Comparison of ENCODE assay signal across 8 mouse cellular contexts in genomic region chr19:46961652-46962051, GRCm38 (mm10). TPM values are rescaled to one million over a fixed set of nuclear protein-coding genes. Genes with fewer than 3 reads are reported as not detected.
DNase-seq lines count a peak whose midpoint lies in the region; ATAC-seq and TF ChIP-seq lines count a peak whose summit lies in the region.

No protein-coding gene starts in this region.

- peak overlapping the region; percentile 64 to 99 for H3K27ac ChIP-seq in heart, embryonic 14.5 days (replicated peaks in 1 of 2; ENCODE audit: control insufficient read depth in 1 of 2, insufficient read depth in 1 of 2, low read depth in 2 of 2, low read length in 2 of 2)
- H3K27ac ChIP-seq in liver, embryonic 13.5 days: peak overlapping the region; percentile 92
- peak overlapping the region; percentile 94 for H3K27ac ChIP-seq in stomach, embryonic 14.5 days (ENCODE audit: low read length)

- peak; percentile 32; the same call in 1 of the 2 replicates for TF ChIP-seq POLR2A in brain, embryonic 14.5 days (IDR thresholded peaks at IDR 0.05; ENCODE audit: borderline replicate concordance, extremely low read depth, insufficient read depth, insufficient read length, poor library complexity, severe bottlenecking)

- WGBS in heart, embryonic 14.5 days: 1% methylated on average over 35 of the region's 36 CpGs
- 2% methylated on average over 35 of the region's 36 CpGs for WGBS in liver, embryonic 13.5 days (ENCODE audit: insufficient replicate concordance)
- under 1% methylated on average over 34 of the region's 36 CpGs for WGBS in stomach, embryonic 14.5 days

- TF ChIP-seq CTCF in C2C12 (IDR thresholded peaks at IDR 0.05; ENCODE audit: control insufficient read depth, insufficient read depth, insufficient read length): no peak
- TF ChIP-seq CTCF in brain, embryonic 14.5 days (IDR thresholded peaks at IDR 0.05; ENCODE audit: borderline replicate concordance, extremely low read depth, insufficient read depth, insufficient read length): no peak

- H3K9ac ChIP-seq in heart, embryonic 14.5 days (ENCODE audit: low read length): peak overlapping the region; percentile 98
- peak overlapping the region; percentile 96 for H3K9ac ChIP-seq in liver, embryonic 13.5 days
- peak overlapping the region; percentile 87 for H3K9ac ChIP-seq in stomach, embryonic 14.5 days (replicated peaks; ENCODE audit: low read depth, low read length)

- H3ac ChIP-seq in C2C12 (ENCODE audit: control insufficient read depth, insufficient read length, low read depth): peak overlapping the region; percentile 91

- peaks cover 35% of the 10 kb centered on the region for H3K79me3 ChIP-seq in C2C12 (ENCODE audit: low read depth)

- peaks cover 52% of the 10 kb centered on the region for H3K79me2 ChIP-seq in C2C12 (ENCODE audit: control insufficient read depth, insufficient read depth)

- H3K4me3 ChIP-seq in C2C12 (ENCODE audit: insufficient read depth, poor library complexity, severe bottlenecking): peak overlapping the region; percentile 50
- H3K4me3 ChIP-seq in heart, embryonic 14.5 days (ENCODE audit: control insufficient read depth in 1 of 2, insufficient read depth in 1 of 2, low read depth in 1 of 2, low read length in 2 of 2): peak overlapping the region; percentile 60 to 77
- peak overlapping the region; percentile 93 for H3K4me3 ChIP-seq in liver, embryonic 13.5 days (replicated peaks)
- H3K4me3 ChIP-seq in stomach, embryonic 14.5 days (ENCODE audit: low read depth, low read length): peak overlapping the region; percentile 76

- H3K36me3 ChIP-seq in C2C12 (ENCODE audit: control insufficient read depth, insufficient read depth): no peaks in the 10 kb centered on the region
- H3K36me3 ChIP-seq in heart, embryonic 14.5 days (ENCODE audit: control insufficient read depth, insufficient read depth, low read length): 0 out of 2 replicates have a peak, but pooled peaks cover 4% of the 10 kb centered on the region
- H3K36me3 ChIP-seq in liver, embryonic 13.5 days: 0 out of 2 replicates have a peak, but pooled peaks cover 3% of the 10 kb centered on the region
- H3K36me3 ChIP-seq in stomach, embryonic 14.5 days (ENCODE audit: control insufficient read depth, insufficient read depth, low read length): no peaks in the 10 kb centered on the region

- DNase-seq in brain, embryonic 14.5 days (ENCODE audit: low read depth): peak; percentile 92
- peak; percentile 88 for DNase-seq in kidney, postnatal 14 days
- DNase-seq in liver, embryonic 13.5 days: peak; percentile 69
- peak; percentile 62 to 73 for DNase-seq in natural killer cell, adult 2 months (ENCODE audit: low spot score in 2 of 2)

- H3K27me3 ChIP-seq in C2C12 (ENCODE audit: control insufficient read depth, insufficient read depth, insufficient read length): no peaks in the 10 kb centered on the region
- H3K27me3 ChIP-seq in heart, embryonic 14.5 days (ENCODE audit: control insufficient read depth, insufficient read depth, low read length): no peaks in the 10 kb centered on the region
- H3K27me3 ChIP-seq in liver, embryonic 13.5 days: no peaks in the 10 kb centered on the region
- no peaks in the 10 kb centered on the region for H3K27me3 ChIP-seq in stomach, embryonic 14.5 days (ENCODE audit: control insufficient read depth, insufficient read depth, low read length)

- peak; percentile 67 for ATAC-seq in erythroid progenitor cell, adult 5-6 weeks (replicated peaks; ENCODE audit: low FRiP score, poor library complexity, severe bottlenecking)
- ATAC-seq in heart, embryonic 14.5 days (ENCODE audit: insufficient number of reproducible peaks, insufficient read depth, low FRiP score, low read depth): peak; percentile 86
- peak; percentile 78 for ATAC-seq in liver, embryonic 13.5 days (ENCODE audit: low read depth)
- ATAC-seq in stomach, embryonic 14.5 days (ENCODE audit: insufficient number of reproducible peaks, insufficient read depth, low FRiP score, low read depth): peak; percentile 88

- peak overlapping the region; percentile 87 for H3K4me2 ChIP-seq in heart, embryonic 14.5 days (ENCODE audit: low read length)
- peak overlapping the region; percentile 86 for H3K4me2 ChIP-seq in liver, embryonic 13.5 days
- H3K4me2 ChIP-seq in stomach, embryonic 14.5 days (replicated peaks; ENCODE audit: low read depth, low read length): peak overlapping the region; percentile 73

- H3K4me1 ChIP-seq in heart, embryonic 14.5 days (ENCODE audit: control insufficient read depth in 2 of 2, insufficient read depth in 2 of 2, low read length in 2 of 2): peaks cover 5 to 50% of the 10 kb centered on the region in 2 experiments; a peak in 3 of 4 replicates
- peaks cover 62% of the 10 kb centered on the region for H3K4me1 ChIP-seq in liver, embryonic 13.5 days (replicated peaks)
- H3K4me1 ChIP-seq in stomach, embryonic 14.5 days (ENCODE audit: control insufficient read depth, insufficient read depth, low read length): peaks cover 23% of the 10 kb centered on the region

- no peaks in the 10 kb centered on the region for H3K9me3 ChIP-seq in heart, embryonic 14.5 days (ENCODE audit: control insufficient read depth, low read length)
- no peaks in the 10 kb centered on the region for H3K9me3 ChIP-seq in liver, embryonic 13.5 days (replicated peaks)
- no peaks in the 10 kb centered on the region for H3K9me3 ChIP-seq in stomach, embryonic 14.5 days (ENCODE audit: control insufficient read depth, low read depth, low read length)

TF ChIP-seq in C2C12, 6 proteins besides CTCF, POLR2A, EP300 and RAD21:
- no peak for TF ChIP-seq USF1 (IDR thresholded peaks at IDR 0.05; ENCODE audit: low read depth)
- no peak for TF ChIP-seq MYOD1 (IDR thresholded peaks at IDR 0.05; ENCODE audit: control insufficient read depth, insufficient read length, low read depth)
- TF ChIP-seq MYOG (IDR thresholded peaks at IDR 0.05; ENCODE audit: control insufficient read depth, extremely low read depth, insufficient read length): no peak
- TF ChIP-seq FOSL1 (IDR thresholded peaks at IDR 0.05; ENCODE audit: insufficient read depth, low read length, poor library complexity, severe bottlenecking): no peak
- TF ChIP-seq MAX (IDR thresholded peaks at IDR 0.05): no peak
- no peak for TF ChIP-seq CEBPB (IDR thresholded peaks at IDR 0.05; ENCODE audit: low read depth)

RNA-seq across cellular contexts. Expression of gene Ina, which starts 52.8 kb away (rescaled TPM):
- polyA plus RNA-seq in C2C12 (2012; fragmentation: generic; extraction: Trizol): not detected
- 413 and 626 TPM in 2 replicates for polyA plus RNA-seq in brain, embryonic 14.5 days (2012; rRNA removed)
- not detected in 2 replicates for total RNA-seq in erythroid progenitor cell, adult 5-6 weeks (2015; ENCODE audit: low replicate concordance)
- not detected in 2 replicates for total RNA-seq in erythroid progenitor cell, adult 5-6 weeks (2017; ENCODE audit: low replicate concordance)
- polyA plus RNA-seq in heart, embryonic 14.5 days (2014; fragmentation: Nextera tagmentation; extraction: Ambion mirVana): 0.30 TPM in 1 of 2 replicates, not detected in the other
- polyA plus RNA-seq in liver, embryonic 13.5 days (2015; fragmentation: Nextera tagmentation; extraction: Ambion mirVana): 0.58 and 0.71 TPM in 2 replicates
- 16.0 and 18.7 TPM in 2 replicates for polyA plus RNA-seq in stomach, embryonic 14.5 days (2014; fragmentation: Nextera tagmentation; extraction: Ambion mirVana)

RNA-seq across cellular contexts. Expression of gene Nt5c2, which starts 53.3 kb away (rescaled TPM):
- 18.2 TPM for polyA plus RNA-seq in C2C12 (2012; fragmentation: generic; extraction: Trizol)
- 40.1 and 49.2 TPM in 2 replicates for polyA plus RNA-seq in brain, embryonic 14.5 days (2012; rRNA removed)
- 26.4 and 41.4 TPM in 2 replicates for total RNA-seq in erythroid progenitor cell, adult 5-6 weeks (2015; ENCODE audit: low replicate concordance)
- 34.8 and 47.9 TPM in 2 replicates for total RNA-seq in erythroid progenitor cell, adult 5-6 weeks (2017; ENCODE audit: low replicate concordance)
- 115 and 126 TPM in 2 replicates for polyA plus RNA-seq in heart, embryonic 14.5 days (2014; fragmentation: Nextera tagmentation; extraction: Ambion mirVana)
- 61.0 and 69.1 TPM in 2 replicates for polyA plus RNA-seq in liver, embryonic 13.5 days (2015; fragmentation: Nextera tagmentation; extraction: Ambion mirVana)
- 84.2 and 106 TPM in 2 replicates for polyA plus RNA-seq in stomach, embryonic 14.5 days (2014; fragmentation: Nextera tagmentation; extraction: Ambion mirVana)

Comparison
In these comparisons a context has a peak if more than half of its experiments do, and no peak if none do; other contexts are left out.
1. Peak in every context shown above with its lines: DNase-seq, ATAC-seq, H3K4me3 ChIP-seq and H3K27ac ChIP-seq.
2. RNA of gene Ina, which starts 52.8 kb away (polyA plus RNA-seq): 413 to 626 TPM in brain, embryonic 14.5 days; 16.0 to 18.7 TPM in stomach, embryonic 14.5 days, 0.58 to 0.71 TPM in liver, embryonic 13.5 days, 0.30 TPM in heart, embryonic 14.5 days and not detected in C2C12 (single experiment); every median in the first group is over 10 times any median in the second.